Mouse (Mus musculus): ENCODE data around the gene Mars. TPM values are rescaled to one million over a fixed set of nuclear protein-coding genes. Genes with fewer than 3 reads are reported as not detected.

The Mars gene
- total and polyA plus RNA-seq, 2 experiments from 2014 or later: 48.9 to 64.6 TPM

GRCm38 (mm10) chr10:127292987-127293538 lies 18.5 kb downstream of the Mars start:
- no peaks in the 10 kb centered on the region for H3K27me3 ChIP-seq (ENCODE audit: control insufficient read depth, insufficient read depth, low read length)
- peak; percentile 62; the same call in 1 of the 2 replicates for TF ChIP-seq EP300 (IDR thresholded peaks at IDR 0.05; ENCODE audit: low read depth)
- no peak for TF ChIP-seq CTCF (IDR thresholded peaks at IDR 0.05; ENCODE audit: low read depth)
- H3K4me2 ChIP-seq (ENCODE audit: low read depth, low read length): peak overlapping the region; percentile 73
- peak; percentile 79 for DNase-seq (ENCODE audit: low spot score)
- WGBS: 28% methylated on average over 6 of the region's 6 CpGs
- peak overlapping the region; percentile 74; the same call in 1 of the 2 replicates for H3K4me3 ChIP-seq (ENCODE audit: low read depth, low read length)
- H3K9me3 ChIP-seq (replicated peaks; ENCODE audit: control insufficient read depth, low read length): no peaks in the 10 kb centered on the region
- peak overlapping the region; percentile 94 for H3K27ac ChIP-seq (ENCODE audit: low read depth)
- no peak for ATAC-seq (ENCODE audit: insufficient read depth, low read depth)
- H3K4me1 ChIP-seq (ENCODE audit: control insufficient read depth, insufficient read depth): peaks cover 29% of the 10 kb centered on the region
- peaks cover 45% of the 10 kb centered on the region for H3K36me3 ChIP-seq (replicated peaks; ENCODE audit: control insufficient read depth, insufficient read depth, low read length)
- peak overlapping the region; percentile 74; the same call in 1 of the 2 replicates for H3K9ac ChIP-seq (replicated peaks; ENCODE audit: low read depth, low read length)

DNA sequence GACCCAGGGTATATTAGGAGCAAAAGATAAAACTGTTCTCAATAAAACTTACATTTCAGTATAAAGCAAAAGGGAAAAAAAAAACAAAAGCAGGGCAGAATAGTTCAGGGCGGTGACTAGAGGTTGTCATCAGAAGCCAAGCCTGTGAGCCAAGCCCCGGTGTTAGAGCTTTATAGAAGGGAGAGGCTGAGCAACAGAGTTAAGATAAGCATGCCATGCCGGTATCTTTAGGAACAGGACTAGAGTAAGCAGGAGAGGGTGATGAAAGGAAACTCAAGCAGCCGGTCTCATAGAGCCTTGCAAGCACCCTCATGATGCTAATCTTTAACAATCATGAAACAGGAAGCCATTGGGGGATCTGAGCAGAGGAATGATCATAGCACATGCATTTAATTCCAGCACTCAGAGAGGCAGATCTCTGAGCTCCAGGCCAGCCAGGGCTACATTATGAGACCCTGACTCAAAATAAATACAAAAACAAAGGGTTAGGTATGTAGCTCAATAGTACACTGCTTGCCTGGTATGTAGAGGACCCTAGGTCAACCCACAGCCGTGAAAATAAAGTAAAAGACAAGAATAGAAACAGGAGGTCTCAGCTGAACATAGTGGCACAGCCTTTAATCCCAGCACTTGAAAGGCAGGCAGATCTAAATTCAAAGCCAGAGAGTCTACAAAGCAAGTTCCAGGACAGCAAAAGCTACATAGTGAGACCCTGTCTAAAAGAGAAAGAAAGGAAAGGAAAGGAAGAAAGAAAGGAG lies 19.5 kb downstream of the Mars start:
- TF ChIP-seq EP300 (IDR thresholded peaks at IDR 0.05; ENCODE audit: low read depth) (no peak), CTCF (IDR thresholded peaks at IDR 0.05; ENCODE audit: low read depth) (no peak)
- peaks cover 38% of the 10 kb centered on the region for H3K36me3 ChIP-seq (replicated peaks; ENCODE audit: control insufficient read depth, insufficient read depth, low read length)
- peak overlapping the region; percentile 94 for H3K27ac ChIP-seq (ENCODE audit: low read depth)
- ATAC-seq (ENCODE audit: insufficient read depth, low read depth) (no peak), DNase-seq (ENCODE audit: low spot score) (peak; percentile 37)
- H3K9ac ChIP-seq (replicated peaks; ENCODE audit: low read depth, low read length): peak overlapping the region; percentile 74
- H3K4me1 ChIP-seq (ENCODE audit: control insufficient read depth, insufficient read depth): peaks cover 38% of the 10 kb centered on the region
- H3K4me3 ChIP-seq (ENCODE audit: low read depth, low read length): peak overlapping the region; percentile 74
- WGBS: 4% methylated on average over 5 of the region's 5 CpGs
- no peaks in the 10 kb centered on the region for H3K27me3 ChIP-seq (ENCODE audit: control insufficient read depth, insufficient read depth, low read length)
- no peaks in the 10 kb centered on the region for H3K9me3 ChIP-seq (replicated peaks; ENCODE audit: control insufficient read depth, low read length)
- H3K4me2 ChIP-seq (ENCODE audit: low read depth, low read length): peak overlapping the region; percentile 73

GRCm38 (mm10) chr10:127290930-127291880 lies 20.4 kb downstream of the Mars start:
- Histone ChIP-seq H3K9me3 (replicated peaks; ENCODE audit: control insufficient read depth, low read length) (no peaks in the 10 kb centered on the region), H3K4me3 (ENCODE audit: low read depth, low read length) (peak overlapping the region; percentile 74), H3K36me3 (replicated peaks; ENCODE audit: control insufficient read depth, insufficient read depth, low read length) (peaks cover 39% of the 10 kb centered on the region), H3K9ac (replicated peaks; ENCODE audit: low read depth, low read length) (peak overlapping the region; percentile 74), H3K4me2 (ENCODE audit: low read depth, low read length) (peak overlapping the region; percentile 73), H3K27ac (ENCODE audit: low read depth) (peak overlapping the region; percentile 94), H3K27me3 (ENCODE audit: control insufficient read depth, insufficient read depth, low read length) (no peaks in the 10 kb centered on the region), H3K4me1 (ENCODE audit: control insufficient read depth, insufficient read depth) (peaks cover 39% of the 10 kb centered on the region)
- DNase-seq (ENCODE audit: low spot score): peak; percentile 70
- WGBS: 0% methylated on average over 19 of the region's 19 CpGs
- peak; percentile 4; the same call in 1 of the 2 replicates for ATAC-seq (ENCODE audit: insufficient read depth, low read depth)
- no peak for TF ChIP-seq EP300 (IDR thresholded peaks at IDR 0.05; ENCODE audit: low read depth)
- TF ChIP-seq CTCF (IDR thresholded peaks at IDR 0.05; ENCODE audit: low read depth): no peak

DNA sequence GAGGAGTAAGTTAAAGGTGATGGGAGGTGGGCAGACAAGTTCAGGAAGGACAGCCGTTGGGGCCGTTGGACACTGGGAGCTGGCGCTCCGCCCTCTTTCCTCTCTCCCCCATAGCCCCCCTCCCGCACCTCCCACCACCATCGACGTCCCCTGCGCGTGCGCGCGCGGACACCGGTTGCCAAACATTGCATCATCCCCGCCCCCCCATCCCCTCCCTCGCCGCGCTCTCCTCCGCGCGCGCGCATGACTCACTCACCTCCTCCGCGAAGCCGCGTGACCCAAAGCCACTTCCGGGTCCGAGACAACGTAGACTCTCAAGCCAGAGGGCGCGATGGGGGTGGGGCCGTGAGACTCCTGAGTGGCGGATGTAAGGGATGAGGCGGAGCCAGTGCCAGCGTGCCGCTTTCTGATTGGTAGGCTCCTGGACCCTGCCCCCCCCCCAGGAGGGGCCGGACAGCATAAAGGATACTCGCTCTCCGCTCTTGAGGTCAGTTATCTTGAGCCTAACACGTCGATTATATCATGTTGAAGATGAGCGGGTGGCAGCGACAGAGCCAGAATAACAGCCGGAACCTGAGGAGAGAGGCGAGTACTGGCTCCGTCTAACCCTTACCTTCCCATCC lies 21.2 kb downstream of the Mars start:
- under 1% methylated on average over 33 of the region's 47 CpGs for WGBS
- ATAC-seq (ENCODE audit: insufficient read depth, low read depth) (peak; percentile 86), DNase-seq (ENCODE audit: low spot score) (peak; percentile 100)
- H3K9ac ChIP-seq (replicated peaks; ENCODE audit: low read depth, low read length): peak overlapping the region; percentile 74
- H3K27ac ChIP-seq (ENCODE audit: low read depth): peak overlapping the region; percentile 99
- H3K4me3 ChIP-seq (ENCODE audit: low read depth, low read length): peak overlapping the region; percentile 74
- H3K9me3 ChIP-seq (replicated peaks; ENCODE audit: control insufficient read depth, low read length): no peaks in the 10 kb centered on the region
- peaks cover 39% of the 10 kb centered on the region for H3K4me1 ChIP-seq (ENCODE audit: control insufficient read depth, insufficient read depth)
- peaks cover 39% of the 10 kb centered on the region for H3K36me3 ChIP-seq (replicated peaks; ENCODE audit: control insufficient read depth, insufficient read depth, low read length)
- TF ChIP-seq CTCF (IDR thresholded peaks at IDR 0.05; ENCODE audit: low read depth) (0 out of 2 replicates have a peak, but pooled peaks have one; percentile 19), EP300 (IDR thresholded peaks at IDR 0.05; ENCODE audit: low read depth) (peak; percentile 95)
- peak overlapping the region; percentile 73 for H3K4me2 ChIP-seq (ENCODE audit: low read depth, low read length)
- no peaks in the 10 kb centered on the region for H3K27me3 ChIP-seq (ENCODE audit: control insufficient read depth, insufficient read depth, low read length)
